Mouse (Mus musculus) thymus, postnatal 10 days (tissue): ENCODE results near the gene Susd2.

Experiments used
- DNase-seq, 2 experiments: peaks; one replicate each; pipeline ENCODE4 v3.0.0; 2021; ENCODE audit warnings: low spot score in 2 of 2

Gene Susd2

DNA sequence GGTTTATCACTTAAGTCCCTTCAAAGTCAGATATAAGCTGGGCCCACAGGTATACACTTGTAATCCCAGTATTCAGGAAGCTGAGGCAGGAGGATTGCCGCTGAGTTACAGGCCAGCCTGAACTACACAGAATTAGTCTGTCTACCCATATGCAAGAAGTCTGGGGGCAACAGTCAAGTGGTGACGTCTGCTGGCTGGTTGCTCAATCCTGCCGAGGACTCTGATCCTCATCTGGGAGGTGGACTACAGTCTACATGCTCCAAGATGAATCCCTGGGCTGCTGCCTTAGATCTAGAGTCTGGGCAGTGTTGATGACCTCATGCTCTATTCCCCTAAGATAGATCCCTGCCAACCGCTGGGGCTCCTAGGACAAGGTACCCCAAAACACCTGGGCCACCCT, 10.2 kb upstream of the Susd2 start:
- DNase-seq: no peak

DNA sequence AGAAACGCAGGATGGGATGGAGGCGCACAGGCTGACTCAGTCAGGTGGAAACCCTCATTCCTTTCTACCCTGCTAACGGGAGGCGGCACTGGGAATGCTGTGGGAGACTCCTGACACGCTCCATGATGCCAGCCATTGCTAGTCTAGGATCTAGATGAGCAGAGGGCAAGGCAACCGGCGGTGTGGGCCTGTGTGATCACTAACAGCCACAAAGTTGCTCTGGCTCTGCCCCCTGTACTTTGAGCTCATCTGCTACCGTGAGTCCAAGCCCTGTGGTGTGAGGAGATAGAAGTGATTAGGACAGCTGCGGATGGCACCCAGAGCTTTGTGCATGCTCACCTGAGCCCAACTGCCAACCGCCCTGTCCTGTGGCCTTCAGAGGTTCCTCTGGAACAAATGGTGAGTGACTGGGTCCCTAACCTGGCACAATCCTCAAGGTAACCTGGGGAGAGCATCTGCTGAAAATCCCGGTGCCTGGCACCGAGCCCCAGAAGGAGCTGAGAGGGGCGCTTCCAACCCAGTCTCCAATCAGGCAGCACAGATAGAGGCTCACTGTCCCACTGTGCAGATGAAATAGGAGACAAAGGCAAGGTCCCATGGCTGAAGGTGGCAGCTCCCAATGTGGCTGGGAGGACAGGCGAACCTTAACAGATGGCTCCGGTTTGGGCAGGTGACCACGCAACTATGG, 7.7 kb upstream of the Susd2 start:
- no peak for DNase-seq

DNA sequence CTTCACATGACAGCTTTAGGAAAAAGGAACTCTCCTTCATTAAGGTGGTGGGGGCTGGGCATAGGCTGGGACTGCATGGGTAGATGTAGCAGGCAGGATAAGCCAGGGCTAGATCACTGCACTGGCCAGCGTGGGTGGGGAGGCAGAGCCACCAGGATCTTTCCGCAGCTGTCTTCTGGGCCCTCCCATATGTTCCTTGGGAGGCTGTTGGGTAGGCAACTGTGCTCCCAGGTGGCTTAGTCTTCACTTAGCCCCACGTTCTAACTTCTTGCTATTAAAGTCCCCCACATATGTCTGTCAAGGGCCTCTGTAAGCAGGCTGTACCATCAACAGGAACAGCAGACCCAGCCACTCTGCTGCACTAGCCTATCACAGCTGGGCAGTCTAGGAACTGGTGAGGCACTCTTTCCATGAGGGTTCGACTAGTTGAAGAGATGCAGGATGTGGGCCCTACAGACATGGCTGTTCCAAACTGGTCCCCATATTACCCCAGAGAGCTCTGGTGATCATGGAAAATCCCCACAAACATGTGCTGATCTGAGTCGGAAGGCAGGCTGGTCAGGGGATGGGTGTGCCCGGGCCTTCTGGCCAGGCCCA, 6.6 kb upstream of the Susd2 start:
- no peak for DNase-seq

DNA sequence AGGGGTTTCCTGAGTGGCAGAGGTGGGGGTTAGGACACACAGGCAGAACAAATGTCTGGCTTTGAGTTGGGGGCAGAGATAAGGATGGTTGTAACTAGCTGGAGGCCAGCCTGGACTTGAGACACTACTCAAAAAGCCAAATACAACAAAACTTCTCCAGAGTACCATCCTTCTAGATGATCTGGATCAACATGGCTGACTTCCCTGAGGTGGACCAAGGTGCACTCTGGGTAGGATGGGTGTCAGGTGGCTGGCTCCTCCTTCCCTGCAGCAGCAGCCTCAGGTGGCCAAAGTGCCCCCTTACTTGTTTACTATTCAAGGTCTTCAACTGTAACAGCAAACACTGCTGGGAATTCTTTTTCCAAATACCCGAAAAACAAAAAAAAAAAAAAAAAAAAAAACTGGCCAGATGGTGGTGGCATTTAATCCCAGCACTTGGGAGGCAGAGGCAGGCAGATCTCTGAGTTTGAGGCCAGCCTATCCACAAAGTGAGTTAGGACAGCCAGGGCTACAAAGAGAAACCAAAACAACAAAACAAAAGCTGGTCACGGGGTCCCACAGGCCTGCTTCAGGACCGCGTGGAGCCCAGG, 5.7 kb upstream of the Susd2 start:
- DNase-seq: no peak

DNA sequence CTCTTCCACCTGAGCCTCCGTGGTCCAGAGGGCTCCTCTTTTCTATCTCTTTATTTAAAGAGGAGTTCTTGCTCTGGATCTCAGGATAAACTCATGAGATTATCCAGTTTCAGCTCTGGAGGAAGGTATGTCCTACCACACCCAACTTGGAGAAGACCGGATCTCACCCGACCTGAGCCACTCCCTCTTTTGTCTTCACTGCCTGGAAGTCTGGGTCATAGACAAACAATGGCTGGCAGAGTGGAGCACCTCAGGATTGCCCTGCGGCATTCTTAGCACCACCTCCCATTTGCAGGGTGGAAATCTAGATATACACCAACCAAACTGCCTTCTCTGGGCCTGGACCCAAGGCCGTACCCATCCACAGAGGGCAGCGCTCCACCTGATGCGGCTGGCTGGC, 5.2 kb upstream of the Susd2 start:
- no peak for DNase-seq

DNA sequence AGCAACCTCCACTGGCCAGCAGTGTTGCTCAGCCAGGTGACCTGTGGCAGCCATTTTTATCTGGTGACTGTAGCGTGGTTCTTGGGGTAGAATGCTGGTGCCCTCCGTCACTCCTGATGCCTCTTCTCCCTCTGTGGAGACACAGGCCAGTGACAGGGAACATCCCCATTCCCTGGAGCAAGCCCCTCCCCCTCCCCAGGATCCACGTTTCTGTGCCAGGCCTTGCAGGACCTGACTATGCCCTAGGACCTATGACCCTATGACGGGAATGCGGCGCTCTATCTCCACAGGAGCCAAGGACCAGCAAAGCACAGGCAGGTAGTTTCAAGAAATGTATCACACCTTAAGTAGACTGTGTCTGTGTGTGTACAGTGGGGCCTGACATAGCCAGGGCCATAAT, 4.3 kb upstream of the Susd2 start:
- no peak for DNase-seq

- DNase-seq: no peak
These were observed 3.6 kb upstream of the Susd2 start for GRCm38 (mm10) chr10:75647362-75647761.

DNA sequence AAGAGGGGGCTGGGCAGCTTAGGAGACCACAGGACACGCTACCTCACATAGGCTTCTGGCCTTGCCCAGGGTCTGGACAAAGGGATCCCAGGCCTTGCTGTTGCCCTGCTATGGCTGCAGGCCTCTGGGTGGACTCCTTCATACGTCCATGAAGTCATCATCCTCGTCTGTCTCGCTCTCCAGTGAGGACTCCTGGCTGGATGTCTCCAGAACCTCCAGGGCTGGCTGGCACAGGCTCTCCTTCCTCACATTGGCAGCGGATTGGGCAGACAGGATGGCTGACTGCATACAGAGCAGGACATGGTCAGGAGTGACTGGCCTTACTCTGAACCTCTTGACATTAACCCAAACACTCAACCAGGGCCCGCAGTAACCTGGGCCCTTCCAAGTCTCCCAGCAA, 2.6 kb upstream of the Susd2 start:
- DNase-seq: no peak

DNA sequence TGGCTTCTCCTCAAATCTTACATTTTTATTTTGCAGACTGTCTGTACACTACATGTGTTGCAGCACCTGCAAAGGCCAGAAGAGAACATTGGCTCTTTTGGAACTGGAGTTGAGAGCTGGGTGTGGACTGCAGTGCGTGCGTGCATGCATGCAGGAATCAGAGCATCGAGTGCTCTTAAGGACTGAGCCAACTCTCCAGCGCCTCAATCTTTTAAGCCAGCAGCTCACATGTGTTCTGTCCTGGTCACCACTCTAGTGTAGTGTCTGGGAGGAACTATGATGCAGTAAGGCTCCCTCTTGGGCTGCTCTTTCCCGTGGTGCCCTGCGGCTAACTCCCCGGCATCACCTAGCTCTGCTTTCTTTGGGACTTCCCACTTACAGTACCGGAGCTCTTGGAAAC, 1.8 kb upstream of the Susd2 start:
- no peak for DNase-seq

- DNase-seq: no peak
These were observed 917 bp downstream of the Susd2 start for GRCm38 (mm10) chr10:75642891-75643290.

DNA sequence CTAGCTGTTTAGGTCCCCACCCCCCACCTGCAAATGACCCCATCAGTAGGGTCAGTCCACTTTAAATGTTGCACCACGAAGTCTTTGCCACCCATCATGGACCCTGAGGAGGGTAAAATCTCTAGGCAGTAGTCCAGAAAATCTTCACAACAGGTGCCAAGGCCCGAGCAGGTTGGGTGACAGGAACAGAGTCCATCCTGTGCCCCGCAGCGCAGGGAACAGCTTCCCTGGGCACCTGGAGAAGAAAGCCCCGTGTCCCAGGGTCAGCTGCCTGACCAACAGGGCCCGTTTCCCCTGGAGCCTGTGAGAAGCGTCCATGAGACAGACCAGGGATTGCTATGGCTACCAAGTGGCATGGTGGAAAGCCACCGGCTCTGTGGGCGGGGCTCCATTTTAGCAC, 1.4 kb downstream of the Susd2 start:
- no peak for DNase-seq

DNA sequence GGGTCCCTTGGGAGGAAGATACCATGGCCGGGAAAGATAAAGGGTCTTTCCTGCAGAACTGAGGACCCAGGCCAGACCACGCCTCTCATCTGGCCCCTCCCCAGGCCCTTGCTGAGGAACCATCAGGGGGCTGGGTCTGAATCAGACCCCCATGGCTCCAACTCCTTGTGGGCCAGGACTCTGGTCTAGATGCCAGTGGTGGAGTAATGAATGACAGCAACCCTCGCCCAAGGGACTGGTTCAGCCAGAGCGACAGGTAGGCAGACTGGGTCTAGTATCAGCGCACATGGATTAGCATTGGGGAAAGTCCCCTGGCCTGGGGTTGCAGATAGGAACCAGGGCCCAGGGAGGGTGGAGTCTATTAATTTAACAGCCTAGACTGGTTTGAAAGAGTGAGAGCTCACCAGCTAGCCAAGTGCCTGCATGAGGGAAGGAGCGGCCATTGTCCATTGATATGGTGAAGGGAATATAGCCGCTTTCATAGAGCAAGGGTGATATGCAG, 2.0 kb downstream of the Susd2 start:
- no peak for DNase-seq

DNA sequence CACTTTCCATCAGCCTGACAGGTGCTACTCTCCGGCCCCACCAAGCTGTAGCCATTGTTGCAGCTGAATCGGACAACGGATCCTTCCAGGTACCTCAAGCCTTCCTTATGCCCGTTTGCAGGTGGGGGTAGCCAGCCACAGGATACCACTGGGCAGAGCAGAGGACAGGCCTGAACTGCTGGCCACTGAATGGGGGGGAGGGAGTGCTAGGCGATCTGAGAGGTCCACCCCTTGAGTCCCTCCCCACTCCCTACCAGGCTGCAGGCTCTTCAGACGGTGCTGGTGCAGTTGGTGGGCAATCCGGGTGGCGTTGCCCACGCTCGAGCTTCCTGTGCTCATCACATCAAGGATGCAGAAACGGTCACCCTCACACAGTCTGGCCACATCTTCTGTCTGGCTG, 6.1 kb downstream of the Susd2 start:
- DNase-seq: no peak

DNA sequence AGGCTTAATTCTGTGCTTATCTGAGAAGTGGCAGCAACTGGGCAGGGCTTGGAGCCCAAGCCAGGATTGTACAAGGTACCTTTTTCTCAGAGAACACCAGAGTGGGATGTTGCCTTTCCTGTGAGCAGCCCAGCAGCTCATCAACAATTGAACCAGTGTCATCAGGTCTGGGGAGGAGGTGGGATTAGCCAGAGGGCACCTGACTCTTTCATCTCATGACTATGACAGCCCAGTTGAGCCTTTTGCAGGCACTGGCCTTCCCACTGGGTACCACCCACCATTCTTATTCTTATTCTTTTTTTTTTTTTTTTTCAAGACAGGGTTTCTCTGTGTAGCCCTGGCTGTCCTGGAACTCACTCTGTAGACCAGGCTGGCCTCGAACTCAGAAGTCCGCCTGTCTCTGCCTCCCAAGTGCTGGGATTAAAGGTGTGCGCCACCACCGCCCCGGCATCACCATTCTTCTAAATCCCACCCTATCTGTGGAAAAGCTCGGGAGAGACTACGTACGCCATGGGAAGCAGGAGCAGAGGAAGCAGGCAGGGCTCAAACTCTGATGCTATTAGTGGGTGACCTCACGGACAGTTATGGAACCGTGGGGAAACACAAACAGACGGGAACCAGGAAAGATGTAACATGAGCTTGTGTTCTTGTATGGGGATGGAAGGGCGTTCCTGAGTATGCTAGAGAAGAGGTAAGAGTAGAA, 7.6 kb downstream of the Susd2 start:
- DNase-seq: no peak

DNA sequence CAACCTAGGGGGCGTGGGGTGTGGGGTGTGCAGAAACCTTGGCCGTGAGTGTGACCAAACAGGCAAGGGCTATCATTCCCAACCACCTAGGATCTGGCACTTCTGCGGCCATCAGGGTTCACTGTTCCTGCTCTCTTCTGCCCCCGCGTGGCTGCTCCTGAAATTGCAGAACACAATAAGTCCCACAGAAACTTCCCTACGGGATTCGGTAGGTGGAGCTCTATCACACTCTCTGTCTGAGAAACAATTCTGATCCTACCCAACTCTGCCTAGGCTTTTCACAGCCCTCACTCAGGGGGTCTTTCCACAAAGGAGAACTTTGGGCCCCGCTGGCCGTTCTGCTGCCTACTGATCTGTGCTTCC, 8.1 kb downstream of the Susd2 start:
- DNase-seq: peak; percentile 56 to 81

DNA sequence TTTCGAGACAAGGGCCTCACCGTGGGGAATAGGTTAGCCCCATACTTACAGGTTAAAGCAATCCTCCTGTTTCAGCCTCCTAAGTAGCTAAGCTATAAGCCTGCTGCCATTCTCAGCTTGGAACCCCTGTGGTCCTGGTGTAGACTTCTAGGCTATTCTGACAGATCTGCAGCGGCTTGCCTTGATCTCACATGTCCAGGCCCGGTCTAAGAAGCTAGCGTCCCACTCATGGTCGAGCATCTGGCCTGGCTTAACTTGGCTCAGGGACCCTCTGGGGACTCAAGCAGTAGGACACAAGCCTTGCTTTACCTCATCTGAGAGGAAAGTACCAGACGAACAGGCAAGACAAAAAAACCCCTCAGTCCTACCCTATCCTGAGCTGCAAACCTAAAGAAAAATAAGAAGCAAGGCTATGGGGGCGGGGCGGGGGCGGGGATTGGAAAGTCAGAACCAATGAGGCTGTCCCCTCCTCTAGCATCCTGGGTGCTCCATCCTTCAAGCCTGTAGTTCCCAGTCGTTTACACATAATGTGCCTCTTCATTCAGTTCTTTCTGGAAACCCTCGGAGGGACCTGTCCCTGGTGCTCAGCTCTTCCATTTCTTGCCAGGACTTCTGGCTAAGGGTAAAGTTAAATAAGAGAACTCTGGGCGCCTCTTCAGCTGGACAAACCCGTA, 8.7 kb downstream of the Susd2 start:
- DNase-seq: no peak

GRCm38 (mm10) chr10:75634610-75635009, 9.2 kb downstream of the Susd2 start:
- DNase-seq: no peak

GRCm38 (mm10) chr10:75633576-75634139, 10.2 kb downstream of the Susd2 start:
- no peak for DNase-seq

DNA sequence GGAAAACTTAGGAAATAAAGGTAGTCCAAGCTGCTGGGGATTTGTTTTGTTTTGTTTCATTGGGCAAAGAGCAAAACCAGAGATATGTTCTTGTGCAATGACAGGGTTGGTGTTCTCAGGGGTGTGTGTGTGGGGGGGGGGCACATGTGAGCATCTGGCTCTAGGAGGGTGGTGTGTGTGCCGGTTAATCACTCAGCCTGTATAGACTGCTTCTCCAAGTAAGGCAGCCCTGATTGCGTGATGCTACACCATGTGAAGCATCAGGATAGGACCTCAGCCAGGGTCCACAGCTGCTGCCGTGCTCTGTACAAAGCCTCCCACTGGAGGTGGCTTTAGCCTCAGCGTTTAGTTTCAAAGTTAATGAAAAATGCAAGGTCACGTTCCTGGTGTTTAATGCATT, 10.8 kb downstream of the Susd2 start:
- no peak for DNase-seq

DNA sequence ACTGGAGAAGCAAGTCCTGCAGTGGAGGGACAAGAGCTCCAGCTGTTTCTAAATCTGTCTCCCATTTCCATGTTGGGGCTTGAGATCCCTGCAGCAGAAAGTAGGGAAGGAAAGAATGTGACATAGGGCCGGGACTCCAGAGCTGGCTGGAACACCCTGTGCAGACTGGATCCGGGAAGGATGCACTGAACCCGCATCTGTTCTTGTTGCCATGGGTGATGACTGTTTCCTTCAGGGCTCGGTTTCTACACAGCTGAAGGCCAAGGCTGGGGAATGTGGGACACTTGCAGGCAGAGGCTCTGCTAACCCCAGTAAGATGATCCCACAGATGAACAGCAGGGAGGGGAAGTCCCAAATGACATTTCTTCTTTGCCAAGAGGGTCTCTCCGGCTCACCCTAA, 11.2 kb downstream of the Susd2 start:
- no peak for DNase-seq

DNA sequence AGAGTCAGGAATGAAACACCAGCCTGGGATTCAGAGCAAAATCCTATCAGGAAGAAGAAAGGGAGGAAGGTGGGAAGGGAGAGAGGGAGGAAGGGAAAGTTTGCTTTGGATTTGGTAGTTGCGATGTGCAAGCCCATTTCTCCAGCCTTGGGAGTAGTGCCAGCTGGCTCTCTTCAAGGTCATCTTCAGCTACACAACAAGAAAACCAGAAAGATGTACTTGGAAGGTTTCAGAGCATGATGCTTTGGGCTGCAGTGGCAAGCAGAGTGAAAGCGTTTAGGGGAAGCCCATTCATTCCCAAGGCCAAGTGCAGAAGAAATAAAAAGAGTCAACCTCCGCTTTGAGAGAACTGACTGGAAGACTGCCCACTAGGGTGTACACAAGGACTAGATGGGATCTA, 16.3 kb downstream of the Susd2 start:
- DNase-seq: no peak

GRCm38 (mm10) chr10:75626991-75627390, 16.8 kb downstream of the Susd2 start:
- no peak for DNase-seq
